Mouse (Mus musculus) heart, adult 2 months (tissue): ENCODE data around the gene Atp1a4.

ENCODE experiments used
- CTCF ChIP-seq: fragments of 200-600 bp; IDR thresholded peaks from 2 replicates; pipeline ENCODE4 v1.8.1; 2022; ENCODE audit warnings: antibody characterized with exemption, mild to moderate bottlenecking, moderate library complexity
- EP300 ChIP-seq: fragments of 200-500 bp; IDR thresholded peaks from 2 replicates; pipeline ENCODE4 v1.6.1; 2011; ENCODE audit warnings: low read depth, low read length, control low read depth; ENCODE audit not compliant: insufficient read depth
- POLR2A ChIP-seq: fragments of 200-500 bp; IDR thresholded peaks from 2 replicates; pipeline ENCODE4 v1.6.1; 2011; ENCODE audit warnings: mild to moderate bottlenecking, low read depth, low read length, control low read depth; ENCODE audit not compliant: insufficient read depth

GRCm38 (mm10) chr1:172183915-172184314, 74.3 kb downstream of the Atp1a4 start:
- TF ChIP-seq POLR2A (no peak), CTCF (no peak), EP300 (no peak)
